Mouse (Mus musculus) intestine, postnatal 0 days (tissue): ENCODE measurements around the gene Gm20737. TPM values are rescaled to one million over a fixed set of nuclear protein-coding genes. Genes with fewer than 3 reads are reported as not detected.
"Not testable (repeated sequence)": the region's sequence is repeated elsewhere in the genome, so short reads cannot be mapped to it uniquely, and the experiment has no call there.

ENCODE experiments used
- ATAC-seq: fragments of 200-750 bp; cut with Nextera tagmentation; 2 replicates; pipeline ENCODE4 v1.8.0; 2017; ENCODE audit warnings: mild to moderate bottlenecking, moderate TSS enrichment, moderate library complexity
- H3K27ac ChIP-seq: fragments of 300-500 bp; sonication (generic); 2 replicates; pipeline ENCODE4 v1.5.1; 2014; ENCODE audit warnings: mild to moderate bottlenecking, low read depth, low read length, moderate library complexity
- H3K27me3 ChIP-seq: fragments of 300-500 bp; sonication (generic); replicated peaks from 2 replicates; pipeline ENCODE4 v1.6.1; 2014; ENCODE audit warnings: low read length, mixed read lengths; ENCODE audit not compliant: control insufficient read depth, insufficient read depth
- H3K36me3 ChIP-seq: fragments of 300-500 bp; sonication (generic); 2 replicates; pipeline ENCODE4 v1.6.1; 2014; ENCODE audit warnings: mild to moderate bottlenecking, moderate library complexity; ENCODE audit not compliant: control insufficient read depth, insufficient read depth
- H3K4me1 ChIP-seq: fragments of 300-500 bp; sonication (generic); replicated peaks from 2 replicates; pipeline ENCODE4 v1.6.1; 2014; ENCODE audit warnings: antibody characterized with exemption, low read length, mixed read lengths; ENCODE audit not compliant: control insufficient read depth, insufficient read depth
- H3K4me2 ChIP-seq: fragments of 300-500 bp; sonication (generic); replicated peaks from 2 replicates; pipeline ENCODE4 v1.6.1; 2014; ENCODE audit warnings: low read depth, mild to moderate bottlenecking, moderate library complexity
- H3K4me3 ChIP-seq: fragments of 300-500 bp; sonication (generic); 2 replicates; pipeline ENCODE4 v1.5.1; 2014; ENCODE audit warnings: low read depth, low read length
- H3K9ac ChIP-seq: fragments of 300-500 bp; sonication (generic); 2 replicates; pipeline ENCODE4 v1.6.1; 2014; ENCODE audit warnings: mild to moderate bottlenecking, low read depth, low read length
- H3K9me3 ChIP-seq: fragments of 300-500 bp; sonication (generic); 2 replicates; pipeline ENCODE4 v1.6.1; 2016; ENCODE audit warnings: mixed run types; ENCODE audit not compliant: control insufficient read depth
- WGBS: fragments of 180-500 bp; shearing (Covaris S2); extraction: QIAGEN DNeasy Blood & Tissue Kit; methylation state at CpG from one replicate; pipeline ENCODE4 v1.1.7; 2014; 5-methylcytosine and 5-hydroxymethylcytosine counted together
- polyA plus RNA-seq: library from polyadenylated mRNA; unstranded; fragments of >200 nt; fragmentation: Nextera tagmentation; extraction: Ambion mirVana; gene quantifications from 2 replicates; pipeline ENCODE4 v1.2.1, GENCODE M21; 2015

The Gm20737 gene
- polyA plus RNA-seq: not detected in 2 replicates

GRCm38 (mm10) chrY:10535942-10536341, at the start of gene Gm20737:
Gene Gm20737, minus strand, starts transcription at chrY:10536042.
- not testable (repeated sequence) for H3K4me2 ChIP-seq, H3K9me3 ChIP-seq, H3K4me3 ChIP-seq, H3K27me3 ChIP-seq, H3K27ac ChIP-seq, ATAC-seq, H3K9ac ChIP-seq, H3K36me3 ChIP-seq, H3K4me1 ChIP-seq

- H3K9me3 ChIP-seq: not testable (repeated sequence)
These were observed 17.3 kb upstream of the Gm20737 start, which contains the start of gene Gm21775 for GRCm38 (mm10) chrY:10553153-10553552. Gene Gm21775, plus strand, starts transcription at chrY:10553453.

More at GRCm38 (mm10) chrY:10553153-10553552, 17.3 kb upstream of the Gm20737 start, which contains the start of gene Gm21775:
- H3K9ac ChIP-seq, H3K36me3 ChIP-seq, H3K4me3 ChIP-seq, H3K4me1 ChIP-seq, H3K27ac ChIP-seq, H3K27me3 ChIP-seq, H3K4me2 ChIP-seq, ATAC-seq: not testable (repeated sequence)
- WGBS: 100% methylated on average over 1 of the region's 5 CpGs

Other genes with a start within 250 kb of the Gm20737 start
- not detected in 2 replicates for gene Gm20834, start 211.5 kb downstream of the Gm20737 start, polyA plus RNA-seq
- not detected in 2 replicates for gene Gm28510, start 123.3 kb downstream of the Gm20737 start, polyA plus RNA-seq
- not detected in 2 replicates for gene Gm21775, start 17.4 kb upstream of the Gm20737 start, polyA plus RNA-seq
- not detected in 2 replicates for gene Gm21900, start 80.3 kb upstream of the Gm20737 start, polyA plus RNA-seq
- gene Gm20777, start 216.4 kb upstream of the Gm20737 start, polyA plus RNA-seq: not detected in 2 replicates